In genomic region chrX:41616928-41617327, GRCm38 (mm10) we compare ENCODE assay signal across 24 mouse cellular contexts.
"Had no signal": no experiment of that assay in that cellular context is flagged by ENCODE, and none has a peak within 500 bp of the region (broad histone marks: within the 10 kb centered on the region; RNA-seq: fewer than 3 reads in every experiment).

No protein-coding gene starts in this region.

- H3K9ac ChIP-seq: heart, embryonic 12.5 days; hindbrain, embryonic 15.5 days; intestine, embryonic 15.5 days; limb, embryonic 12.5 days had no signal

- H3K36me3 ChIP-seq: heart, embryonic 10.5 days; heart, embryonic 12.5 days; hindbrain, embryonic 10.5 days; hindbrain, embryonic 15.5 days; intestine, embryonic 15.5 days; limb, embryonic 10.5 days; limb, embryonic 12.5 days had no signal

- H3K4me3 ChIP-seq: gastrocnemius, adult 2 months; heart, embryonic 10.5 days; heart, embryonic 12.5 days; hindbrain, embryonic 10.5 days; hindbrain, embryonic 15.5 days; intestine, embryonic 15.5 days; layer of hippocampus, adult 2 months; left cerebral cortex, adult 2 months; limb, embryonic 10.5 days; limb, embryonic 12.5 days had no signal

- H3K9me3 ChIP-seq: heart, embryonic 10.5 days; heart, embryonic 12.5 days; hindbrain, embryonic 10.5 days; hindbrain, embryonic 15.5 days; intestine, embryonic 15.5 days; limb, embryonic 10.5 days; limb, embryonic 12.5 days had no signal

- ATAC-seq: inflammation-experienced regulatory T-cells, adult 6 months; intestine, embryonic 15.5 days; intestine, postnatal 0 days had no signal

- H3K27me3 ChIP-seq: heart, embryonic 12.5 days; hindbrain, embryonic 15.5 days; intestine, embryonic 15.5 days; limb, embryonic 12.5 days had no signal

- H3K4me1 ChIP-seq: heart, embryonic 10.5 days; heart, embryonic 12.5 days; hindbrain, embryonic 10.5 days; hindbrain, embryonic 15.5 days; intestine, embryonic 15.5 days; limb, embryonic 10.5 days; limb, embryonic 12.5 days had no signal

- H3K4me2 ChIP-seq: heart, embryonic 12.5 days; hindbrain, embryonic 15.5 days; intestine, embryonic 15.5 days; limb, embryonic 12.5 days; liver, embryonic 11.5 days had no signal

- H3K27ac ChIP-seq: gastrocnemius, adult 2 months; heart, embryonic 10.5 days; hindbrain, embryonic 10.5 days; hindbrain, embryonic 15.5 days; intestine, embryonic 15.5 days; layer of hippocampus, adult 2 months; left cerebral cortex, adult 2 months; limb, embryonic 10.5 days; limb, embryonic 12.5 days had no signal

- DNase-seq: gastrocnemius, adult 2 months; gastrocnemius, postnatal 10 days; gastrocnemius, postnatal 25 days; heart, adult 18-20 months; heart, postnatal 10 days; heart, postnatal 4 days; kidney, adult 18-20 months; kidney, adult 8-10 months; kidney, postnatal 10 days; kidney, postnatal 25 days; kidney, postnatal 4 days; liver had no signal
